Mouse (Mus musculus) limb, embryonic 15.5 days (tissue): ENCODE measurements around the gene Ehbp1. TPM values are rescaled to one million over a fixed set of nuclear protein-coding genes. Genes with fewer than 3 reads are reported as not detected.

Experiments used
- ATAC-seq: fragments of 200-750 bp; cut with Nextera tagmentation; 2 replicates; pipeline ENCODE4 v1.8.0; 2017; ENCODE audit warnings: low read depth, moderate TSS enrichment; ENCODE audit not compliant: insufficient number of reproducible peaks, low FRiP score, low TSS enrichment
- H3K27ac ChIP-seq: fragments of 300-500 bp; sonication (generic); 2 replicates; pipeline ENCODE4 v1.5.1; 2015; ENCODE audit warnings: moderate library complexity, mild to moderate bottlenecking, inconsistent platforms
- H3K27me3 ChIP-seq: fragments of 300-500 bp; sonication (generic); 2 replicates; pipeline ENCODE4 v1.6.1; 2015; ENCODE audit warnings: inconsistent platforms
- H3K36me3 ChIP-seq: fragments of 300-500 bp; sonication (generic); 2 replicates; pipeline ENCODE4 v1.6.1; 2015; ENCODE audit warnings: inconsistent platforms
- H3K4me1 ChIP-seq: fragments of 300-500 bp; sonication (generic); 2 replicates; pipeline ENCODE4 v1.6.1; 2015; ENCODE audit warnings: inconsistent platforms
- H3K4me2 ChIP-seq: fragments of 300-500 bp; sonication (generic); 2 replicates; pipeline ENCODE4 v1.6.1; 2015; ENCODE audit warnings: mild to moderate bottlenecking, inconsistent platforms
- H3K4me3 ChIP-seq: fragments of 300-500 bp; sonication (generic); 2 replicates; pipeline ENCODE4 v1.5.1; 2015; ENCODE audit warnings: mild to moderate bottlenecking, inconsistent platforms
- H3K9ac ChIP-seq: fragments of 300-500 bp; sonication (generic); 2 replicates; pipeline ENCODE4 v1.6.1; 2015; ENCODE audit warnings: inconsistent platforms
- H3K9me3 ChIP-seq: fragments of 300-500 bp; sonication (generic); 2 replicates; pipeline ENCODE4 v1.6.1; 2016; ENCODE audit warnings: inconsistent platforms
- WGBS: fragments of 180-500 bp; shearing (Covaris S2); methylation state at CpG from one replicate; pipeline ENCODE4 v1.1.7; 2015; 5-methylcytosine and 5-hydroxymethylcytosine counted together
- polyA plus RNA-seq: library from polyadenylated mRNA; unstranded; fragments of >200 nt; fragmentation: Nextera tagmentation; extraction: Ambion mirVana; gene quantifications from 2 replicates; pipeline ENCODE4 v1.2.1, GENCODE M21; 2015

The Ehbp1 gene
- polyA plus RNA-seq, 1 experiment from 2014 or later = 14.3 TPM

- no peak for ATAC-seq
- Histone ChIP-seq H3K27ac (no peak overlapping the region), H3K9me3 (no peaks in the 10 kb centered on the region), H3K9ac (no peak overlapping the region), H3K4me2 (no peak overlapping the region), H3K27me3 (no peaks in the 10 kb centered on the region), H3K36me3 (no peaks in the 10 kb centered on the region), H3K4me1 (no peaks in the 10 kb centered on the region), H3K4me3 (no peak overlapping the region)
- WGBS = 90% methylated on average over 3 of the region's 3 CpGs
These were observed 373.2 kb downstream of the Ehbp1 start for GRCm38 (mm10) chr11:21968922-21969321.

Other genes starting within 250 kb of the Ehbp1 start
- 13.4 and 16.0 TPM in 2 replicates for gene Tmem17, start 169.8 kb upstream of the Ehbp1 start, polyA plus RNA-seq